Mouse (Mus musculus): Measurements from ENCODE around the gene Acot11. TPM values are rescaled to one million over a fixed set of nuclear protein-coding genes. Genes with fewer than 3 reads are reported as not detected.
"Not testable (repeated sequence)": the region's sequence is repeated elsewhere in the genome, so short reads cannot be mapped to it uniquely, and the experiment has no call there.

The Acot11 gene
- polyA plus RNA-seq, 1 experiment from 2014 or later, result 6.1 TPM

GRCm38 (mm10) chr4:106772558-106772957 lies 32.2 kb downstream of the Acot11 start:
- Histone ChIP-seq H3K27ac (no peak overlapping the region), H3K36me3 (no peaks in the 10 kb centered on the region), H3K9me3 (replicated peaks) (no peaks in the 10 kb centered on the region), H3K9ac (no peak overlapping the region), H3K27me3 (no peaks in the 10 kb centered on the region), H3K4me1 (replicated peaks) (peaks cover 5% of the 10 kb centered on the region), H3K4me2 (no peak overlapping the region), H3K4me3 (no peak overlapping the region)
- WGBS, result 89% methylated on average over 1 of the region's 1 CpGs
- no peak for ATAC-seq (replicated peaks; ENCODE audit: insufficient number of reproducible peaks, insufficient read depth, low FRiP score, low read depth)

GRCm38 (mm10) chr4:106769306-106769705 lies 35.5 kb downstream of the Acot11 start:
- Histone ChIP-seq H3K4me1 (replicated peaks) (no peaks in the 10 kb centered on the region), H3K27me3 (no peaks in the 10 kb centered on the region), H3K9me3 (replicated peaks) (no peaks in the 10 kb centered on the region), H3K4me3 (no peak overlapping the region), H3K27ac (no peak overlapping the region), H3K4me2 (no peak overlapping the region), H3K36me3 (no peaks in the 10 kb centered on the region), H3K9ac (no peak overlapping the region)
- WGBS, result 73% methylated on average over 2 of the region's 2 CpGs
- ATAC-seq (replicated peaks; ENCODE audit: insufficient number of reproducible peaks, insufficient read depth, low FRiP score, low read depth), result no peak

GRCm38 (mm10) chr4:106764166-106764565 lies 40.6 kb downstream of the Acot11 start:
- Histone ChIP-seq H3K9me3 (replicated peaks) (no peaks in the 10 kb centered on the region), H3K4me2 (no peak overlapping the region), H3K27me3 (no peaks in the 10 kb centered on the region), H3K36me3 (peaks cover 8% of the 10 kb centered on the region; the same call in 1 of the 2 replicates), H3K4me3 (no peak overlapping the region), H3K9ac (no peak overlapping the region), H3K4me1 (replicated peaks) (no peaks in the 10 kb centered on the region), H3K27ac (no peak overlapping the region)
- ATAC-seq (replicated peaks; ENCODE audit: insufficient number of reproducible peaks, insufficient read depth, low FRiP score, low read depth), result no peak
- WGBS, result 78% methylated on average over 7 of the region's 7 CpGs

GRCm38 (mm10) chr4:106751726-106752125 lies 53.1 kb downstream of the Acot11 start:
- no peak overlapping the region for H3K4me2 ChIP-seq
- no peak overlapping the region for H3K27ac ChIP-seq
- WGBS, result 84% methylated on average over 6 of the region's 6 CpGs
- H3K4me1 ChIP-seq (replicated peaks), result peaks cover 6% of the 10 kb centered on the region
- H3K9ac ChIP-seq, result no peak overlapping the region
- no peak overlapping the region for H3K4me3 ChIP-seq
- no peaks in the 10 kb centered on the region for H3K9me3 ChIP-seq (replicated peaks)
- no peak for ATAC-seq (replicated peaks; ENCODE audit: insufficient number of reproducible peaks, insufficient read depth, low FRiP score, low read depth)
- peaks cover 5% of the 10 kb centered on the region; the same call in 1 of the 2 replicates for H3K36me3 ChIP-seq
- no peaks in the 10 kb centered on the region; the same call in 1 of the 2 replicates for H3K27me3 ChIP-seq

- H3K27me3 ChIP-seq, result no peaks in the 10 kb centered on the region
- peak overlapping the region; percentile 50 for H3K4me2 ChIP-seq
- H3K4me1 ChIP-seq (replicated peaks), result peaks cover 6% of the 10 kb centered on the region
- ATAC-seq (replicated peaks; ENCODE audit: insufficient number of reproducible peaks, insufficient read depth, low FRiP score, low read depth), result peak; percentile 40; the same call in 1 of the 2 replicates
- H3K9ac ChIP-seq, result 0 out of 2 replicates have a peak overlapping the region, but pooled peaks have one; percentile 5
- WGBS, result 12% methylated on average over 7 of the region's 7 CpGs
- H3K36me3 ChIP-seq, result peaks cover 5% of the 10 kb centered on the region; the same call in 1 of the 2 replicates
- no peak overlapping the region for H3K27ac ChIP-seq
- no peaks in the 10 kb centered on the region for H3K9me3 ChIP-seq (replicated peaks)
- H3K4me3 ChIP-seq, result 0 out of 2 replicates have a peak overlapping the region, but pooled peaks have one; percentile 6
Measured at GRCm38 (mm10) chr4:106749699-106750098, 55.1 kb downstream of the Acot11 start.

GRCm38 (mm10) chr4:106747001-106747580 lies 57.7 kb downstream of the Acot11 start:
- 66% methylated on average over 1 of the region's 1 CpGs for WGBS
- H3K9me3 ChIP-seq (replicated peaks), result no peaks in the 10 kb centered on the region
- peaks cover 6% of the 10 kb centered on the region for H3K4me1 ChIP-seq (replicated peaks)
- H3K27ac ChIP-seq, result no peak overlapping the region
- no peak for ATAC-seq (replicated peaks; ENCODE audit: insufficient number of reproducible peaks, insufficient read depth, low FRiP score, low read depth)
- no peak overlapping the region for H3K9ac ChIP-seq
- no peak overlapping the region for H3K4me3 ChIP-seq
- H3K4me2 ChIP-seq, result no peak overlapping the region
- H3K27me3 ChIP-seq, result no peaks in the 10 kb centered on the region
- peaks cover 5% of the 10 kb centered on the region; the same call in 1 of the 2 replicates for H3K36me3 ChIP-seq

- Histone ChIP-seq H3K4me1 (replicated peaks) (peaks cover 6% of the 10 kb centered on the region), H3K4me3 (no peak overlapping the region), H3K9me3 (replicated peaks) (no peaks in the 10 kb centered on the region), H3K27ac (no peak overlapping the region), H3K9ac (no peak overlapping the region), H3K4me2 (no peak overlapping the region), H3K27me3 (no peaks in the 10 kb centered on the region), H3K36me3 (peaks cover 5% of the 10 kb centered on the region; the same call in 1 of the 2 replicates)
- ATAC-seq (replicated peaks; ENCODE audit: insufficient number of reproducible peaks, insufficient read depth, low FRiP score, low read depth), result no peak
- 75% methylated on average over 7 of the region's 7 CpGs for WGBS
Measured at GRCm38 (mm10) chr4:106745862-106746261, 58.9 kb downstream of the Acot11 start.

GRCm38 (mm10) chr4:106737904-106738303 lies 66.9 kb downstream of the Acot11 start:
- H3K4me1 ChIP-seq (replicated peaks), result no peaks in the 10 kb centered on the region
- H3K9me3 ChIP-seq (replicated peaks), result no peaks in the 10 kb centered on the region
- H3K27me3 ChIP-seq, result no peaks in the 10 kb centered on the region
- no peaks in the 10 kb centered on the region for H3K36me3 ChIP-seq
- no peak overlapping the region for H3K27ac ChIP-seq
- H3K9ac ChIP-seq, result no peak overlapping the region
- 65% methylated on average over 3 of the region's 3 CpGs for WGBS
- no peak overlapping the region for H3K4me3 ChIP-seq
- no peak overlapping the region for H3K4me2 ChIP-seq
- ATAC-seq (replicated peaks; ENCODE audit: insufficient number of reproducible peaks, insufficient read depth, low FRiP score, low read depth), result no peak

GRCm38 (mm10) chr4:106736884-106737283 lies 67.9 kb downstream of the Acot11 start:
- not testable (repeated sequence) for H3K9ac ChIP-seq; H3K27ac ChIP-seq; H3K9me3 ChIP-seq (replicated peaks); H3K27me3 ChIP-seq; H3K4me3 ChIP-seq; ATAC-seq (replicated peaks; ENCODE audit: insufficient number of reproducible peaks, insufficient read depth, low FRiP score, low read depth); H3K4me1 ChIP-seq (replicated peaks); H3K36me3 ChIP-seq; H3K4me2 ChIP-seq
- WGBS, result 83% methylated on average over 1 of the region's 1 CpGs

- Histone ChIP-seq H3K9me3 (replicated peaks) (no peaks in the 10 kb centered on the region), H3K27ac (no peak within 1 kb of the TSS), H3K4me1 (replicated peaks) (no peaks in the 10 kb centered on the region), H3K4me3 (no peak within 1 kb of the TSS), H3K36me3 (no peaks in the 10 kb centered on the region), H3K4me2 (no peak within 1 kb of the TSS), H3K27me3 (no peaks in the 10 kb centered on the region), H3K9ac (no peak within 1 kb of the TSS)
- no peak for ATAC-seq (replicated peaks; ENCODE audit: insufficient number of reproducible peaks, insufficient read depth, low FRiP score, low read depth)
- WGBS, result 27% methylated on average over 4 of the region's 4 CpGs
Measured at GRCm38 (mm10) chr4:106733636-106734035, 71.2 kb downstream of the Acot11 start, which contains the start of gene Fam151a. Gene Fam151a (plus strand): TSS chr4:106733889.

- 79% methylated on average over 7 of the region's 7 CpGs for WGBS
- H3K4me2 ChIP-seq, result no peak within 1 kb of the TSS
- ATAC-seq (replicated peaks; ENCODE audit: insufficient number of reproducible peaks, insufficient read depth, low FRiP score, low read depth), result no peak
Measured at GRCm38 (mm10) chr4:106730814-106731213, 74.0 kb downstream of the Acot11 start, which contains the start of gene Mroh7. Gene Mroh7 (minus strand): TSS chr4:106730925.

GRCm38 (mm10) chr4:106720631-106721030 lies 84.2 kb downstream of the Acot11 start:
- no peaks in the 10 kb centered on the region for H3K36me3 ChIP-seq
- peaks cover 6% of the 10 kb centered on the region; the same call in 1 of the 2 replicates for H3K27me3 ChIP-seq
- H3K4me1 ChIP-seq (replicated peaks), result no peaks in the 10 kb centered on the region
- no peak overlapping the region for H3K27ac ChIP-seq
- no peak overlapping the region for H3K9ac ChIP-seq
- no peak for ATAC-seq (replicated peaks; ENCODE audit: insufficient number of reproducible peaks, insufficient read depth, low FRiP score, low read depth)
- H3K9me3 ChIP-seq (replicated peaks), result no peaks in the 10 kb centered on the region
- H3K4me3 ChIP-seq, result no peak overlapping the region
- H3K4me2 ChIP-seq, result no peak overlapping the region
- WGBS, result 64% methylated on average over 4 of the region's 4 CpGs

More at GRCm38 (mm10) chr4:106730814-106731213, 74.0 kb downstream of the Acot11 start, which contains the start of gene Mroh7:
- Histone ChIP-seq H3K4me1 (replicated peaks) (no peaks in the 10 kb centered on the region), H3K36me3 (no peaks in the 10 kb centered on the region), H3K27me3 (no peaks in the 10 kb centered on the region), H3K9me3 (replicated peaks) (no peaks in the 10 kb centered on the region), H3K4me3 (no peak within 1 kb of the TSS), H3K9ac (no peak within 1 kb of the TSS), H3K27ac (no peak within 1 kb of the TSS)
